Mouse (Mus musculus) stomach, postnatal 0 days (tissue): ENCODE data around the gene Sptbn1.

ENCODE experiments used
- CTCF ChIP-seq: IDR thresholded peaks from 2 replicates; pipeline ENCODE4 v1.5.1; 2016; ENCODE audit warnings: antibody characterized with exemption, low read depth, mild to moderate bottlenecking, moderate library complexity
- EP300 ChIP-seq: optimal IDR thresholded peaks from 2 replicates; pipeline ENCODE3; 2016; ENCODE audit warnings: antibody characterized with exemption

- no peak for TF ChIP-seq EP300
- no peak for TF ChIP-seq CTCF
Measured at GRCm38 (mm10) chr11:30218386-30218785, 49.6 kb downstream of the Sptbn1 start.
